Mouse (Mus musculus) mouse embryonic stem cell (cell line): ENCODE measurements around the gene Mnd1.

Source experiments
- in situ Hi-C, 2 experiments: fragments of 300-500 bp; cut with MboI; formaldehyde crosslinking; loops; 1 replicate in 1 of 2; 3 replicates in 1 of 2; pipeline ENCODE4 v1.14.3; 2019 to 2020; ENCODE audit warnings: low sequenced_read_pairs in 2 of 2, low pct_unique_long_range_greater_than_20kb in 1 of 2, mixed read lengths in 1 of 2; ENCODE audit not compliant: unreplicated experiment in 1 of 2

The Mnd1 gene

DNA sequence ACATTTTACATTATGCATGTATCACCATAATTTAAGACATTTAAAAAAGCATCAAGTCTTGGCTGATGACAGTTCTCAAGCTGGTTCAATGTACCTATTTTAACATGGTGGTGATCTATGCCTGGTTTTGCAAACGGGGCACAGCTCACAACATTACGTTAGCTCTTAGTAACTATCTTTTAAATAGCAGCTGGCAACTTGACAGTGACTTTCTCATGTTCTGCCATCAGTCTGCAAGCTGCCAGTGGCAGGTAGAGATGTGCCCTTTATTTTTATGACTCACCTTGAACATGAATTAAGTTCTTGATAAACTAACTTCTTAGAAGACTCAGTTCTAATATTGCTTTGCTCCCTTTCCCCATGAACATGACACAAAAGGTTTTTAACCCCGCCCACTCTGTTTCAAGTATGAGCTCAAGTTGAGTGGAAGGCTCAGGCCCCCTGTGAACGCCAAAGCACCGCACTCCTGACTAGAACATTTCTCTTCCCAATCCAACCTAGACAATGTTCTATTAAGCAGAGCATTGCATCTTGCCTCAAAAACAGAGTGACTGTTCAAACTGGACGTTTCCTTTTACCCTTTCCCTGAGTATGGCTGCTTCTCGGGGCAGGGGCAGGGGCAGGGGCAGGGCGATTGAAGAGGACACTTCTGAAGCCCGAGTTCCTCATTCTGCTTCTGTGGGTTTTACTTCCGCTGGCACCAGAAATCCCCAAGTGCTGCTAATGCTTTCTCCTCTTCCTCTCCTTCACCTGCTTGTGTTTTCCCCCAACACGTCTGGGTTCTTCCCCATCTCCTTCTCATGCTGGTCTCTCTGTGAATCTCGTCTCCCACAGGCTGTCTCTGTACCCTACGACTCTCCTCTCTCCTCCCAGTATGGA, 86.5 kb downstream of the Mnd1 start:
- in situ Hi-C loops = no loop called here

GRCm38 (mm10) chr3:84065825-84066224, 89.8 kb downstream of the Mnd1 start:
- in situ Hi-C loops = no loop called here

GRCm38 (mm10) chr3:84063369-84063914, 92.1 kb downstream of the Mnd1 start:
- in situ Hi-C loops = no loop called here

GRCm38 (mm10) chr3:84061523-84062453, 93.8 kb downstream of the Mnd1 start:
- in situ Hi-C loops = no loop called here

- in situ Hi-C loops = no loop called here
Observed at GRCm38 (mm10) chr3:84060946-84061345, 94.6 kb downstream of the Mnd1 start.

DNA sequence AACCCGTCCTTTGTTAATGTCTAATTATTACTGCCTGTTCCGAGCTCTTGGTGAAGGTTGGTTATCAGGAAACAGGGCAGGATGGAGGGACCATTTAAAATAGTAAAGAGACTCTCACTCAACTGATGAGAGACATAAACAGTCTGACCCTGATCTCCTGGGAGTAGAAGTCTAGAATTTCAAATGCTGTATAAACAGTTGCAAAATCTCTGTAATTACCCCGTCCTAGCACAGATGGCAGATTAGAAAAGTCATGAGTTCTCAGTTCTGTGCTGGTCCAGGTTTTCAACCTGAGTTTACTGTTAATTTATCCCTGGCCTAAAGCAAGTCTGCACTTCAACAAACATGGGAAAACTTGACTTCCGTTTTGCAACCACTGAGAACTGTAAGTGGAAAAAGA, 95.5 kb downstream of the Mnd1 start:
- in situ Hi-C loops = no loop called here

GRCm38 (mm10) chr3:84059676-84060075, 95.9 kb downstream of the Mnd1 start:
- in situ Hi-C loops = no loop called here

DNA sequence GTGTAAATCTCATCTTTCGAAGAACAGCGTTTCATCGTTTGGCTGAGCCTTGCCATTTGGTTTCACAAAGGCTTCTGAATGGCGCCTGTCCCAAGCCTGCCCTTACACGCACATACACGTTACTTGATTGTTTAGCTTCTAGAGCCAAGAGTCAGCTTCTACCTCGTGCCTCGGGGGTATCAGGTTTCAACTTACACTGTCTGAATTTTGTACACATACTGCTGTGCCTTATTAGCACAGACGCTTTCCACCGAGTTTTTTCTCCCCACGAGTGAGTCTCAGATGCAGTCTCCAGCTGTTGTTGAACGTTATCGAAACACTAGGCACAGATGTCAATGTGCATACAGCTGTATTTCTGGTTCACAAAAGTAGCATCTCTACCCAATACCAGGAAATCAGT, 96.3 kb downstream of the Mnd1 start:
- in situ Hi-C loops = no loop called here

GRCm38 (mm10) chr3:84048729-84049175, 106.8 kb downstream of the Mnd1 start:
- in situ Hi-C loops = no loop called here

DNA sequence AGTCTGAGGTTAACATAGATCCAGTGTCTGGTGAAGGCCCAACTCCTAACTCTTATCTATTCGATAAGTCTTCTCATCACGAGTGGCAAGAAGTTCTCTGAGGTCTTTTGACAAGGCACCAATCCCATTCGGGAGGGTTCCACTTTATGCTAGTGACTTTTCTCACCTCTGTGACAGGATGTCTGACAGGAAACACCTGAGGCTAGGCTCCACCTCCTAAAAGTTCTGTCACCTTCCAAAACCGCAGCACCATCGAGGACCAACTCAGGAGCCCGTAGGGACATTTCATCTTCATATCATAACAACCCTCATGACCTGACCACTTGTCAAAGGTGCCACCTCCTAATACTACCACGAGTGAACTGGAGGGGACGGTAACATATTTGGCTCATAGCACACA, 109.4 kb downstream of the Mnd1 start:
- in situ Hi-C loops = no loop called here

- in situ Hi-C loops = no loop called here
Observed at GRCm38 (mm10) chr3:84041739-84042138, 113.8 kb downstream of the Mnd1 start.

- in situ Hi-C loops = no loop called here
Observed at GRCm38 (mm10) chr3:84040476-84041082, 115.0 kb downstream of the Mnd1 start.

GRCm38 (mm10) chr3:84039646-84040475, 115.7 kb downstream of the Mnd1 start, which contains the start of gene Tmem131l:
TSS of gene Tmem131l (minus strand) at chr3:84040175.
- in situ Hi-C loops = no loop called here

DNA sequence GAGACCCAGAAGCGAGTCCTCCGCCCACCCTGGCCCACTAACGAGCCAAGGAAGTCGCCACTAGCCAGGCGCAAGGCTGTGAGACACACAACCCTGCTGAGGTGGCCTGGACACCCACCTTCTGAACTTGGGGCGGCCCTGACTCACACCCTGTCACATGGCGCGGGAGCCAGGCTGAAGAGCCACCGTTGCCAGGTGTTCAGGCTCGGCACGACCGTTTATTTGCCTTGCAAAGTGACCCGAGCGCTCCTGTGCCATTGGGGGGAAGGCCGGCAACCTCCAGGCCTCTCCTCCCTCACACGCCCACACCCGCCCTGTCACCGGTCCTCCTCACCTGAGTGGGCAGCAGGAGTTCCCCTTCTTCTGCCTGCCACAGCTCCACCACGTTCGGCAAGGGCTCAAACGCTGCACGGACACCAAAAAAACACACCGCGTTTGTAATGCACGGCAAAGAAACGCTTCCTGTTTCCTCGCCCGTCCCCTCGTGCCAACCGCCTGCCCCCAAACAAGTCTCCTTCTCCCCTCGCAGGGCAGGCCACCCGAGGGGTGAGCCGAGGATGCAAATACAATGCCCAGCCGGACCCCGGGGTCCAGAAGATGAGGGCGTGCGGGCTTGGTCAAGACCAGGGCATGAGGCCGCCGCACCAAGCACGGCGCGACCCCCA, 116.5 kb downstream of the Mnd1 start:
- in situ Hi-C loops = no loop called here

- in situ Hi-C loops = no loop called here
Observed at GRCm38 (mm10) chr3:84038126-84038525, 117.5 kb downstream of the Mnd1 start.
